Mouse (Mus musculus) mouse trophoblast stem cell (cell line): Measurements from ENCODE around the gene Gnb1.

ENCODE experiments used
- in situ Hi-C, 2 experiments: fragments of 300-500 bp; cut with MseI, MboI; formaldehyde crosslinking; loops; 2 replicates in 1 of 2; 3 replicates in 1 of 2; pipeline ENCODE4 v1.15.1; 2025

Gene Gnb1

GRCm38 (mm10) chr4:155575521-155575920, 84.4 kb downstream of the Gnb1 start:
- in situ Hi-C loops = loop anchor here in 1 of 2 experiments (5.0 kb wide), 1 partner anchor 93 kb away; no protein-coding TSS in a partner anchor

- in situ Hi-C loops = loop anchor here in 1 of 2 experiments (5.0 kb wide), 1 partner anchor 95 kb away; no protein-coding TSS in a partner anchor
These were observed 86.0 kb downstream of the Gnb1 start for GRCm38 (mm10) chr4:155577132-155577531.

DNA sequence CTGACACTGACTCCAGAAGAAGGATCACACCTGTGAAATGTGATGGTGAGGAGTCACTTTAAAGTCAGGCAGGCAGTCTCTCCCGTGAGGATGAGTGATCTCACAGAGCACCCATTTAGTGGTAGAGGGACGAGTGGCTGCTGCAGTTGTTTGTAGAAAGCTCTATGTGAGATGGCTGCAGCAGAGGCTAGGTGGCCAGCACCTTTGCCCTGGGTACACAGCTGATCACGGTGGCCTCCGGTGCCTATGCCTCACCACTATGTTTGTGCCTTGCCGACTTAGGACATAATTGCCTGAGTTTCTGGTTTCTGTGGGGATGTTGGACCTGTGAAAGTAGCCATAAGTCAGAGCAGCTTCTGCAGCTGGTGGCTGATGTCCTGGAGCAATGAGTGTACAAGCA, 86.6 kb downstream of the Gnb1 start:
- in situ Hi-C loops = loop anchor here in 1 of 2 experiments (5.0 kb wide), 1 partner anchor 95 kb away; no protein-coding TSS in a partner anchor

- in situ Hi-C loops = loop anchor here in 1 of 2 experiments (5.0 kb wide), 1 partner anchor 96 kb away; no protein-coding TSS in a partner anchor
These were observed 87.4 kb downstream of the Gnb1 start for GRCm38 (mm10) chr4:155578336-155579125.

- in situ Hi-C loops = no loop called here
These were observed 89.3 kb downstream of the Gnb1 start for GRCm38 (mm10) chr4:155580420-155580819.

GRCm38 (mm10) chr4:155582279-155582905, 91.2 kb downstream of the Gnb1 start:
- in situ Hi-C loops = no loop called here

DNA sequence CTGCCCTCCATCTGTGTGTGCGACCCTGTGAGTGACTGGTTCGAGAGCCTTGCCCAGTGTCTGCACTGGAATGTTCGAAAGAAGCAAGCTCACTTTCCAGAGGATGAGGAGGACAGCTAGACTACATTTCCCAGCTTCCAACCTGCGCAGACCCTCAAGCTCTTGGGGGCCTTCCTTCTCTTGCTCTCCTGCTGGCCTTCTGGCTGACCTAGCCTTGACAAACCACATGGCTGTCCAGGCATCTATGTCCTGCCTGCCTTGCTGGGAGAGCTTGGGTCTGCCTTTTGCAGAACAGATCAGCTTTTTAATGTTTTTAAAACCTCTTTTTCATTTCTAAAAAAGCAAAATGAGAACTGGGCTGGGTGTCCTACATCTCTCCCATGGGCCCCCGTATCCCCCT, 98.2 kb downstream of the Gnb1 start:
- in situ Hi-C loops = no loop called here

- in situ Hi-C loops = no loop called here
These were observed 100.0 kb downstream of the Gnb1 start for GRCm38 (mm10) chr4:155591012-155591719.

DNA sequence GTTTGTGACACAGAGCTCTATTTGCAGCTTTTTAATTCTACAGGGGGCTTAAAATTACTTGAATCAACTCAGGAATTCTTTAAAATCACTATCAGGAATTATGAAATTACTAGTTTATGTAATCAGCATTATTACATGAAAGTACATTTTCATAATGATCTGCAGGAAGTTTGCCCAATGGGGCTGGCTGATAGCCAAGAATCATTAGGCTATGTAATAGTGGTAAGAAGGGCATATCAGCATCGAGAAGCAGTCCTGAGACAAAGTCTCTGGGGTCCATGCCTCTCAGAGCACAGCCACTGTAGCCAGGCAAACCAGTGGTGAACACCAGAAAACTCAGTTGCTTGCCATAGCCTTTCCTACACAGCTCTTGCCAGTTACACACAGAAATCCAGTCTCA, 102.6 kb downstream of the Gnb1 start:
- in situ Hi-C loops = no loop called here

DNA sequence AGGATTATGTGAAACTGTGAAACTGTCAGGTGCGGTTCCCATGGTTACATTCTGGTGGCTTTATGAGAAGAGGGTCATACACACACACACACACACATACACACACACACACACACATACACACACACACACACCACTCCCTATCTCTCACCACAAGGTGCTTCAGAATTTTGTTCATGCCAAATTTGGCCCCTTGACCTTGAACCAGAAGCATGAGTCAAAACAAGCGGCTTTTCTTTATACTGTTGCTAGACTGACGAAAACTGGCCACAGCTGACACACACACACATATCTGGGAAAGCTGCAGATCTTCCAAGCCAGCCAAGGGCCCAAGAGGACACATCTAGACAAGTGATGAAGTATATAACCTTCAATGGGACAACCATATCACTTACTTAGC, 104.6 kb downstream of the Gnb1 start:
- in situ Hi-C loops = no loop called here

DNA sequence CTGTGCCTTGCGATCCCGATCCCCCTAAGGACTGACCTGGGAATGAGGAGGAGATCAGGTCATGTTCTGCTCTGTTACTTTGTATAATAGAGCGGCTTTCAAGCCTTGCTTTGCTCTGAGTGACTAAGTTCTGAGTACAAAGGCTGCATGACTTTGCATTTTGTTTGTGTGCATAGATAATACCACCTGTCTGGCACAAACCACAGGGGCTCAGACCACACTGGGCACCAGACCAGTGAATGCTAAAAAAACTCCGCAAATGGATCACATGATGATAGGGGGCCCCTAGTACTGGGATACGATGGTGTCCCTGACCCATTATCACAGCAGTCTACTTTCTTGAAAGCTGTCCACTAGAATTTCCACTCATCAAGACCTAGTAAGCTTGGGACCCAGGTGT, 105.4 kb downstream of the Gnb1 start:
- in situ Hi-C loops = no loop called here

DNA sequence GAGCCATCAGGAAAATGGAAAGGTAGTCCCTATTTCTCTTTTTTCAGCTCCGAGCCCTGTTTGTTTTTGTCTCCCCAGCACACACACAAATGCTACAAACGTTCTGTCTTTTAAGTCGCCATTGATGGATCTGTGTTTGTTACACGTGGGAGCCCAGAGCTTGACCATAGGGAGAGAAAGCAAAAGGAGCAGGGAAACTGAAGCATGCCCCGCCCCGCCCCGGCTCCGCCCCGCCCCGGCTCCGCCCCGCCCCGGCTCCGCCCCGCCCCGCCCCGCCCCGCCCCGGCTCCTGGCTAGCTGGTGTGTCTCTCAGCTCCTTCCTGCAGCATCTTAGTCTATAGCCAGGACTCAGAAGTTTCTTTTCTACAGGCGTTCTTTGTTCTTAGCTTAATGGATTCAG, 107.4 kb downstream of the Gnb1 start:
- in situ Hi-C loops = no loop called here

- in situ Hi-C loops = no loop called here
These were observed 109.0 kb downstream of the Gnb1 start for GRCm38 (mm10) chr4:155599901-155600825.

DNA sequence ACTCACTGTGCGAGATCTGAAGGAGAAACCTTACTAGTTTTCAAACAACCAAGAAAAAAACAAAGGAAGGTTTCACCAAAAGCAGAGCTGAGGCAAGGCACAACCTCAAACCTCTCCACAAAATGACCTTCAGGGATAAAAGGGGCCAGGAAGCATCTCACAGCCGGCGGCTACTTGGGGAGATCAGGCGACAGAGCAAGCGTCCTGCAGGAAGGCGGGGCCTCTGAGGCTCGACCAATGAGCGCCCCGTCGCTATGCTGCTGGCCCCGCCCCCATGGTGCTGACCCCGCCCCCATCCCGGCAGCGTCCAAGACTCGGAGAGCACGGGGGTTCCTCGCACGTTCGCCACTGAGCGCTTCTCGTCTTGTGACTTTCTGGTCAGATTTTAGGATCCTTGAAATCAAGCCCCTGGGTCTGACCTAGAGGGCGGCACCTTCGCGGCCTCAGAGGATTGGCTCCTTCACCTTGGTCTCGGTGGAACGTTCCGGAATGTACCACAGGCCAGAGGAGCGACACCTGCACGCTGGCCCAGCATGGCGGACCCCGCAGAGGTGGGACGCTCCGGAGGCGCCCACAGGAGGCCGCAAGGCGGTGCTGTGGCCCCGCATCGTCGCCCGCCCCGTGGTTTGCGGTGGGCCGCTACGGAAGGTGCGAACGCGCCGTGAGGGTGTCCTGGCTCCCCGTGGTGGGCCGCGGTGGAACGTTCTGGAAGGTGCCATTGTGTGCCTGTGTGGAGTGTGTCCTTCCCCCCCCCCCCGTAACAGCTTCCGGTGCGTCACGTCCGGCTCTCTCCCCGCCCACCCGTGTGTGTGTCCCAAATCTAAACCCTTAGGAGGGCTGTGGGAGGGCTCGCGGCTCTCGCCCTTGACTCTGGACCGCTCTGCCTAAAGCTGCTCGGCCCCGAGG, 110.2 kb downstream of the Gnb1 start, which contains the start of gene Slc35e2:
Gene Slc35e2 (plus strand): TSS at position 326 of the 906 bp plus-strand sequence.
- in situ Hi-C loops = no loop called here

DNA sequence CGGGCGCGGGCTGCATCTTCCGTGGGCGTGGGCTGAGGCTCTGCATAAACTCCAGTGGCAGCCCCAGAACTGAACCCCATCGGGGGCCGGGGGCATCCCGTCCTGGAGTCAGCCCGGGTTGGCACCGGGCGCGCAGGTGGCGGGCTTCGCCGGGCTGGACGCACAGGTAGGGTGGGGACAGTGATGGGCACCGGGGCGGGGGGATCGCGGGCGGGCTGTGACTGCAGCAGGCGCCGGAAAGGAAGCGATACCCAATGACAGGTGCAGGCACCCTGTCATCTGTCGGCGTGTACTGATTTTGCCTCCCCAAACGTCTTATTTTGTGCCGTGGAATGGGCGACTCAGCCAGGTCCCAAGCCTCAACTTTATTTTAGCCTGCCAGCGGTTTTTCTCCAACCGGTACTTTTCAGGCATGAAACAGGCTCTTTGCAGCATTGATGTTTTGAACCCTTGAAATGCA, 110.9 kb downstream of the Gnb1 start:
- in situ Hi-C loops = no loop called here

DNA sequence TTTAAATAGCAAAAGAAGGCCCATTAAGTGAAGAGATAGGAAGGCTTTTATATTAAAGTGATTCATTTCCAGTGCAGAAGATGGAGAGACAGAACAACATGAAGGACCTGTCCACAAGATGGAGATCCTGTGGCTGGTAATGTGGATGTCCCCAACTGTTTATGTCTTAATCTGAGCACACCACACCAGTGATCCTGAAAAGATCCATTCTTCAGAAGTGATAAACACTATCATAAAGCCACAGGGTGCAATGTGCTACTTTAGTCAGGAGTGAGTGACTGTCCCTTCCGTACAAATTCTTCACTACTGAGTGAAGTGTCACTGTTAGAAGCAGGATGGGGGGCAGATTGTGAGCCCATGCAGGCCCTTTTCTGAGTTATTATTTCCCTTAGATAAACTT, 111.6 kb downstream of the Gnb1 start:
- in situ Hi-C loops = no loop called here

- in situ Hi-C loops = no loop called here
These were observed 112.6 kb downstream of the Gnb1 start for GRCm38 (mm10) chr4:155603801-155604200.

DNA sequence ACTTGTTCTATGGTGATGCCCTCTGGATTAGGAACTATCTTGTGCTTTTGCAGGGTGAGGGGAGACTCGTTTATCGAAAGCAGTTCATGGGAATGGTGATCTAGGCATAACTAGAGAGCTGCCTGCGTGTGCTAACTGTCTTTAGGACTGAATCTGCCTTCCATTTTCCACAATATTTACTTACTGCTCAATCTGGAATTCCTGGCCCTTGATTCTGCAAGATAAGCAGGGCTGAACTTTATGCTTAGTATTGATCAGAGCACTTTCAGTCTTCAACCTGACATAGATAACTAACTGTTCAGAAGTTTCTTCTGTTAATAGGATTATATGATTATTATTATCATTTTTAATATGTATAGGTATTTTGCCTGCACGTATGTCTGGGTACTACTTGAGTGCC, 114.0 kb downstream of the Gnb1 start:
- in situ Hi-C loops = no loop called here

- in situ Hi-C loops = no loop called here
These were observed 115.7 kb downstream of the Gnb1 start for GRCm38 (mm10) chr4:155606825-155607224.
